Mouse (Mus musculus) MEL (cell line): ENCODE data around the gene Crx.
A peak's percentile ranks its signal among the peaks of the same experiment; 100 is the strongest.

Experiments
- CTCF ChIP-seq, 3 experiments: IDR thresholded peaks in 2 of 3; conservative IDR thresholded peaks in 1 of 3; 2 replicates each; pipeline ENCODE4 v1.5.1; 2011 to 2012; ENCODE audit warnings: low read length in 3 of 3, low read depth in 2 of 3, mild to moderate bottlenecking in 2 of 3, improper control_type of control experiment in 1 of 3, inconsistent platforms in 1 of 3, mixed read lengths in 1 of 3, moderate library complexity in 1 of 3; ENCODE audit not compliant: control insufficient read depth in 1 of 3, insufficient read depth in 1 of 3, poor library complexity in 1 of 3, severe bottlenecking in 1 of 3
- ELF1 ChIP-seq: IDR thresholded peaks from 2 replicates; pipeline ENCODE4 v1.6.1; 2014; ENCODE audit warnings: low read depth, mild to moderate bottlenecking, inconsistent platforms, low read length, improper control_type of control experiment, moderate library complexity
- GATA1 ChIP-seq: IDR thresholded peaks from 2 replicates; pipeline ENCODE4 v1.6.1; 2011; ENCODE audit warnings: low read depth, low read length, improper control_type of control experiment
- JUND ChIP-seq: IDR thresholded peaks from 2 replicates; pipeline ENCODE4 v1.6.1; 2011; ENCODE audit warnings: low read depth, mild to moderate bottlenecking, improper control_type of control experiment, low read length
- MEF2A ChIP-seq: IDR thresholded peaks from 2 replicates; pipeline ENCODE4 v1.6.1; 2014; ENCODE audit warnings: low read depth, mild to moderate bottlenecking, inconsistent platforms, low read length, improper control_type of control experiment; ENCODE audit not compliant: poor library complexity, insufficient replicate concordance, severe bottlenecking; ENCODE audit errors: extremely low read depth
- MYC ChIP-seq: IDR thresholded peaks from 2 replicates; pipeline ENCODE4 v1.6.1; 2011; ENCODE audit warnings: low read depth, mild to moderate bottlenecking, low read length, improper control_type of control experiment, moderate library complexity
- POLR2A ChIP-seq, 2 experiments: IDR thresholded peaks; 2 replicates each; pipeline ENCODE4 v1.6.1; 2011 to 2012; ENCODE audit warnings: low read length in 2 of 2, mild to moderate bottlenecking in 2 of 2, control low read depth in 1 of 2, improper control_type of control experiment in 1 of 2, low read depth in 1 of 2, moderate library complexity in 1 of 2; ENCODE audit not compliant: control insufficient read depth in 1 of 2, insufficient read depth in 1 of 2, poor library complexity in 1 of 2
- POLR2AphosphoS5 ChIP-seq: IDR thresholded peaks from 2 replicates; pipeline ENCODE4 v1.6.1; 2012; ENCODE audit warnings: low read depth, borderline replicate concordance, mild to moderate bottlenecking, inconsistent platforms, low read length, moderate library complexity, mixed read lengths
- RCOR1 ChIP-seq: IDR thresholded peaks from 2 replicates; pipeline ENCODE4 v1.6.1; 2012; ENCODE audit warnings: low read depth, mild to moderate bottlenecking, inconsistent platforms, low read length, improper control_type of control experiment
- SIN3A ChIP-seq: IDR thresholded peaks from 2 replicates; pipeline ENCODE4 v1.6.1; 2012; ENCODE audit warnings: low read length, improper control_type of control experiment, inconsistent platforms
- TCF12 ChIP-seq: IDR thresholded peaks from 2 replicates; pipeline ENCODE4 v1.6.1; 2014; ENCODE audit warnings: low read depth, mild to moderate bottlenecking, inconsistent platforms, low read length, improper control_type of control experiment, moderate library complexity
- USF2 ChIP-seq, 2 experiments: IDR thresholded peaks; 2 replicates each; pipeline ENCODE4 v1.6.1; 2011 to 2012; ENCODE audit warnings: improper control_type of control experiment in 2 of 2, low read length in 2 of 2, borderline replicate concordance in 1 of 2, inconsistent platforms in 1 of 2, low read depth in 1 of 2, mild to moderate bottlenecking in 1 of 2; ENCODE audit not compliant: insufficient read depth in 1 of 2

- TF ChIP-seq CTCF (IDR thresholded peaks at IDR 0.05 in 2 of 3, conservative IDR thresholded peaks at IDR 0.05 in 1 of 3; ENCODE audit: control insufficient read depth in 1 of 3, insufficient read depth in 1 of 3, low read depth in 2 of 3, low read length in 3 of 3, poor library complexity in 1 of 3, severe bottlenecking in 1 of 3) (no peak), USF2 (IDR thresholded peaks at IDR 0.05; ENCODE audit: borderline replicate concordance in 1 of 2, insufficient read depth in 1 of 2, low read depth in 1 of 2, low read length in 2 of 2) (peak; percentile 32 to 70; a peak in 3 of 4 replicates), GATA1 (no peak), POLR2A (IDR thresholded peaks at IDR 0.05; ENCODE audit: control insufficient read depth in 1 of 2, insufficient read depth in 1 of 2, low read depth in 1 of 2, low read length in 2 of 2, poor library complexity in 1 of 2) (no peak), MEF2A (no peak), SIN3A (no peak; the same call in 1 of the 2 replicates), POLR2AphosphoS5 (no peak), TCF12 (no peak; the same call in 1 of the 2 replicates), RCOR1 (peak; percentile 10; the same call in 1 of the 2 replicates), JUND (no peak), MYC (no peak; the same call in 1 of the 2 replicates), ELF1 (no peak)
These were observed 42.0 kb upstream of the Crx start for GRCm38 (mm10) chr7:15921796-15922195.
